Mouse (Mus musculus) forebrain, embryonic 11.5 days (tissue): ENCODE results near the gene Ptpn11. TPM values are rescaled to one million over a fixed set of nuclear protein-coding genes. Genes with fewer than 3 reads are reported as not detected.
"Not testable (repeated sequence)": the region's sequence is repeated elsewhere in the genome, so short reads cannot be mapped to it uniquely, and the experiment has no call there.

Experiments used
- ATAC-seq: fragments of 200-750 bp; cut with Nextera tagmentation; replicated peaks from 2 replicates; pipeline ENCODE4 v1.8.0; 2017; ENCODE audit warnings: moderate TSS enrichment; ENCODE audit not compliant: low FRiP score
- DNase-seq: peaks from one replicate; pipeline ENCODE4 v3.0.0-alpha.2; 2017; ENCODE audit warnings: low spot score
- H3K27ac ChIP-seq: fragments of 300-500 bp; sonication (generic); 2 replicates; pipeline ENCODE4 v1.5.1; 2014; ENCODE audit warnings: low read depth, low read length
- H3K27me3 ChIP-seq: fragments of 300-500 bp; sonication (generic); 2 replicates; pipeline ENCODE4 v1.6.1; 2014; ENCODE audit warnings: mild to moderate bottlenecking, low read length, mixed read lengths; ENCODE audit not compliant: control insufficient read depth, insufficient read depth
- H3K36me3 ChIP-seq: fragments of 300-500 bp; sonication (generic); 2 replicates; pipeline ENCODE4 v1.6.1; 2014; ENCODE audit warnings: mild to moderate bottlenecking, low read length, moderate library complexity, mixed read lengths; ENCODE audit not compliant: control insufficient read depth, insufficient read depth
- H3K4me1 ChIP-seq: fragments of 300-500 bp; sonication (generic); replicated peaks from 2 replicates; pipeline ENCODE4 v1.6.1; 2014; ENCODE audit warnings: low read length, mixed read lengths; ENCODE audit not compliant: control insufficient read depth, insufficient read depth
- H3K4me2 ChIP-seq: fragments of 300-500 bp; sonication (generic); 2 replicates; pipeline ENCODE4 v1.6.1; 2014; ENCODE audit warnings: low read depth, mild to moderate bottlenecking, low read length, moderate library complexity, mixed read lengths; ENCODE audit not compliant: severe bottlenecking
- H3K4me3 ChIP-seq: fragments of 300-500 bp; sonication (generic); 2 replicates; pipeline ENCODE4 v1.5.1; 2014; ENCODE audit warnings: low read depth, low read length
- H3K9ac ChIP-seq: fragments of 300-500 bp; sonication (generic); 2 replicates; pipeline ENCODE4 v1.6.1; 2014; ENCODE audit warnings: low read length
- H3K9me3 ChIP-seq: fragments of 300-500 bp; sonication (generic); 2 replicates; pipeline ENCODE4 v1.6.1; 2016; ENCODE audit warnings: low read length, mixed read lengths; ENCODE audit not compliant: control insufficient read depth
- WGBS: fragments of 180-500 bp; shearing (Covaris S2); extraction: QIAGEN DNeasy Blood & Tissue Kit; methylation state at CpG from one replicate; pipeline ENCODE4 v1.1.7; 2014; 5-methylcytosine and 5-hydroxymethylcytosine counted together
- polyA plus RNA-seq: library from polyadenylated mRNA; unstranded; fragments of >200 nt; fragmentation: Nextera tagmentation; extraction: Ambion mirVana; gene quantifications from 2 replicates; pipeline ENCODE4 v1.2.1, GENCODE M21; 2014

The Ptpn11 gene
- polyA plus RNA-seq: 27.4 and 28.6 TPM in 2 replicates

- Histone ChIP-seq H3K9me3 (no peaks in the 10 kb centered on the region), H3K27ac (peak within 1 kb of the TSS; percentile 53; the same call in 1 of the 2 replicates), H3K27me3 (no peaks in the 10 kb centered on the region), H3K4me3 (peak within 1 kb of the TSS; percentile 52), H3K36me3 (no peaks in the 10 kb centered on the region), H3K9ac (peak within 1 kb of the TSS; percentile 65), H3K4me2 (peak within 1 kb of the TSS; percentile 89), H3K4me1 (peaks cover 8% of the 10 kb centered on the region; the same call in 1 of the 2 replicates)
- under 1% methylated on average over 90 of the region's 98 CpGs for WGBS
- DNase-seq (peak; percentile 94), ATAC-seq (peak; percentile 95)
Observed at GRCm38 (mm10) chr5:121190836-121191583, at the start of gene Ptpn11. TSS of gene Ptpn11 (minus strand) at chr5:121191397.

GRCm38 (mm10) chr5:121239846-121240245, 48.6 kb upstream of the Ptpn11 start:
- Histone ChIP-seq H3K9me3 (no peaks in the 10 kb centered on the region), H3K4me1 (no peaks in the 10 kb centered on the region), H3K36me3 (no peaks in the 10 kb centered on the region), H3K9ac (no peak overlapping the region), H3K4me3 (no peak overlapping the region), H3K27me3 (no peaks in the 10 kb centered on the region), H3K4me2 (no peak overlapping the region), H3K27ac (no peak overlapping the region)
- ATAC-seq (no peak), DNase-seq (no peak)
- 85% methylated on average over 5 of the region's 5 CpGs for WGBS

- DNase-seq (no peak), ATAC-seq (no peak)
- no peak overlapping the region for H3K9ac ChIP-seq
- no peak overlapping the region for H3K4me3 ChIP-seq
- no peaks in the 10 kb centered on the region for H3K4me1 ChIP-seq
- no peaks in the 10 kb centered on the region for H3K27me3 ChIP-seq
- no peaks in the 10 kb centered on the region for H3K36me3 ChIP-seq
- no peak overlapping the region for H3K27ac ChIP-seq
- 86% methylated on average over 2 of the region's 2 CpGs for WGBS
- no peaks in the 10 kb centered on the region for H3K9me3 ChIP-seq
- H3K4me2 ChIP-seq: no peak overlapping the region
Observed at GRCm38 (mm10) chr5:121238208-121238607, 47.0 kb upstream of the Ptpn11 start.

GRCm38 (mm10) chr5:121236171-121236570, 45.0 kb upstream of the Ptpn11 start:
- DNase-seq: no peak

GRCm38 (mm10) chr5:121233726-121234125, 42.5 kb upstream of the Ptpn11 start:
- 86% methylated on average over 2 of the region's 2 CpGs for WGBS
- no peak for ATAC-seq

More at GRCm38 (mm10) chr5:121236171-121236570, 45.0 kb upstream of the Ptpn11 start:
- H3K9me3 ChIP-seq: no peaks in the 10 kb centered on the region
- no peak overlapping the region for H3K27ac ChIP-seq
- H3K4me2 ChIP-seq: no peak overlapping the region
- H3K27me3 ChIP-seq: no peaks in the 10 kb centered on the region
- ATAC-seq: no peak
- H3K9ac ChIP-seq: no peak overlapping the region
- no peaks in the 10 kb centered on the region for H3K36me3 ChIP-seq
- no peak overlapping the region for H3K4me3 ChIP-seq
- WGBS: 87% methylated on average over 5 of the region's 5 CpGs
- H3K4me1 ChIP-seq: no peaks in the 10 kb centered on the region

GRCm38 (mm10) chr5:121232789-121233188, 41.6 kb upstream of the Ptpn11 start:
- H3K27me3 ChIP-seq: no peaks in the 10 kb centered on the region
- WGBS: 97% methylated on average over 1 of the region's 1 CpGs

More at GRCm38 (mm10) chr5:121233726-121234125, 42.5 kb upstream of the Ptpn11 start:
- Histone ChIP-seq H3K9me3 (no peaks in the 10 kb centered on the region), H3K4me1 (no peaks in the 10 kb centered on the region), H3K27ac (no peak overlapping the region), H3K27me3 (no peaks in the 10 kb centered on the region), H3K9ac (no peak overlapping the region), H3K36me3 (no peaks in the 10 kb centered on the region), H3K4me2 (no peak overlapping the region), H3K4me3 (no peak overlapping the region)
- no peak for DNase-seq

GRCm38 (mm10) chr5:121230811-121231210, 39.6 kb upstream of the Ptpn11 start:
- no peak for ATAC-seq
- Histone ChIP-seq H3K36me3 (no peaks in the 10 kb centered on the region), H3K4me3 (no peak overlapping the region), H3K9ac (no peak overlapping the region), H3K9me3 (no peaks in the 10 kb centered on the region), H3K27ac (no peak overlapping the region), H3K4me1 (no peaks in the 10 kb centered on the region), H3K4me2 (no peak overlapping the region), H3K27me3 (no peaks in the 10 kb centered on the region)
- 91% methylated on average over 9 of the region's 9 CpGs for WGBS
- DNase-seq: no peak

More at GRCm38 (mm10) chr5:121232789-121233188, 41.6 kb upstream of the Ptpn11 start:
- Histone ChIP-seq H3K4me2 (no peak overlapping the region), H3K9me3 (no peaks in the 10 kb centered on the region), H3K4me3 (no peak overlapping the region), H3K27ac (no peak overlapping the region), H3K4me1 (no peaks in the 10 kb centered on the region), H3K9ac (no peak overlapping the region), H3K36me3 (no peaks in the 10 kb centered on the region)
- no peak for DNase-seq
- ATAC-seq: no peak

GRCm38 (mm10) chr5:121229182-121229581, 38.0 kb upstream of the Ptpn11 start:
- H3K4me1 ChIP-seq: no peaks in the 10 kb centered on the region
- no peak for DNase-seq

GRCm38 (mm10) chr5:121227330-121227729, 36.1 kb upstream of the Ptpn11 start:
- not testable (repeated sequence) for H3K27ac ChIP-seq, H3K27me3 ChIP-seq, H3K4me2 ChIP-seq, H3K9me3 ChIP-seq, H3K36me3 ChIP-seq, H3K4me1 ChIP-seq, H3K4me3 ChIP-seq, ATAC-seq, H3K9ac ChIP-seq, DNase-seq
- WGBS: 95% methylated on average over 1 of the region's 1 CpGs

More at GRCm38 (mm10) chr5:121229182-121229581, 38.0 kb upstream of the Ptpn11 start:
- Histone ChIP-seq H3K36me3 (no peaks in the 10 kb centered on the region), H3K27me3 (no peaks in the 10 kb centered on the region), H3K4me3 (no peak overlapping the region), H3K9ac (no peak overlapping the region), H3K9me3 (no peaks in the 10 kb centered on the region), H3K4me2 (no peak overlapping the region), H3K27ac (no peak overlapping the region)
- no peak for ATAC-seq
- 96% methylated on average over 2 of the region's 2 CpGs for whole genome bisulfite sequencing
